Mouse (Mus musculus) right cerebral cortex, adult 18-20 months (tissue): ENCODE measurements at regions not wholly inside any gene's neighbourhood (a gene's known extent, or its start where the extent isn't known, plus 50 kb on each side); places are given as distances from the start of the nearest gene placed in this dataset.

ENCODE experiments used
- DNase-seq: peaks from one replicate; pipeline ENCODE4 v3.0.0; 2022; ENCODE audit warnings: mixed read lengths

DNA sequence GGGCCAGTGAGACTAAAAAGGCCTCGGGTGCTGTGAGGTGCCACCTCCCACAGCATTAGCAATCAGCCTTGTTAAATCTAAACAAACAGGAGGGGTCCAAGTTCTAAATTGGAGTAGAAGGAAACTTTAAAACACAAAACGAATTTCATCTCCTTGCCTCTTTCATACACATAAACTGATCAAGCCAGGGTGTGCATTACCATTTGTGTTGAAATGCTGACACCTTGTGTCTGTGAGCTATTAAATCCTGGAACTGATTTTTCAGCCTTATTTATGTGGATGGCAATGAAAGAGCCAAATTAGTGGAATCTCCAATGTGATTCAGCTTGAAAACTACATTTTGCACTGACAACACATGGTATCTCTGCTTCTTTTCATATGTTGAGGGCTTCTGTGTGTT is 114.8 kb downstream of the Pcsk1 start:
- DNase-seq, result peak; percentile 5

DNA sequence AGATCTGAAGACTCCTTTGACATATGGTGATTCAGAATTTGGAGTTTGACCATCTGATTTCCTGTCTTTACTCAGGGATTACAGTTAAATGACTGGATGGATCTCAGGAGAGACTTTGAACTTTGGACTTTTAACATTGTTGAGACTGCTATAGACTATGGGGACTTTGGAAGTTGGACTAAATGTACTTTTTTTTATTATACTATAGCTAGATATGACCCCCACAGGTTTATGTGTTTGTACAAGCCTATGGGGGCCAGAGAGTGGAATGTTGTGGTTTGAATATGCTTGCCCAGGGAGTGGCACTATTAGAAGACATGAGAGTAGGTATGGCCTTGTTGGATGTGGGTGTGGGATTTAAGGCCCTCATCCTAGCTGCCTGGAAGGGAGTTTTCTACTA is 134.3 kb downstream of the Pcsk1 start:
- no peak for DNase-seq

DNA sequence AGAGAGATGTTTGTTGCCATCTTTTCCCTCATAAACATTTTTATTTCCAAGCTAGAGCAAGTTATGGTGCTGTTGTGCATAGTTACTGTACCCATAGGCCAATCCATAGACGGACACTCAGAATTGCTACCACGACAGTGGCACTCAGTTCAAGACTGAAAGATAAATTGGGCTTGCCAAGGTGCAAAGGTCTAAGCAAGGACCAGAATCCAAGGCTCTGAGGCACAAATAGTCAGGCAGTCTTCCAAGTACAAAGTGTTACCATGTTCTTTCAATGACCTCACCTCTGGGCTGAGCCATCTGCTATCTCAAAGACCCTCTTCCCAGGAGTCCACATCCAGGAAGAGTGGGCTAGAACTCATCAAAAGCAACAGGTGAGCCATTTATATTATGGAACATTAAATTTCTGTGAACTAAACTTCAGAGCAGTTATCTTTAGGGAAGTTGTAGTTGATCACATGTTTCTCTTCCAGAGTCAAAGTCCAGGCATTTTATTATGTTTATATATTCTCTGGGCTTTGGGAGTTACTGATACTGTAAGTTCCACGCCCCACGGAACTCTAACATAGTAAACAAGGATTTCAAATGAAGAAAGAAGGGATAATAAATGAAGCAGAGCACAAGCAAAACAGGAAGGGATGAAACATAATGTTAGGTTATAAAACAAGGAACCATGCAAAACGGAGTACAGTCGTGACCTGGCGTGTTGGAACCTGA is 136.1 kb downstream of the Pcsk1 start:
- no peak for DNase-seq

DNA sequence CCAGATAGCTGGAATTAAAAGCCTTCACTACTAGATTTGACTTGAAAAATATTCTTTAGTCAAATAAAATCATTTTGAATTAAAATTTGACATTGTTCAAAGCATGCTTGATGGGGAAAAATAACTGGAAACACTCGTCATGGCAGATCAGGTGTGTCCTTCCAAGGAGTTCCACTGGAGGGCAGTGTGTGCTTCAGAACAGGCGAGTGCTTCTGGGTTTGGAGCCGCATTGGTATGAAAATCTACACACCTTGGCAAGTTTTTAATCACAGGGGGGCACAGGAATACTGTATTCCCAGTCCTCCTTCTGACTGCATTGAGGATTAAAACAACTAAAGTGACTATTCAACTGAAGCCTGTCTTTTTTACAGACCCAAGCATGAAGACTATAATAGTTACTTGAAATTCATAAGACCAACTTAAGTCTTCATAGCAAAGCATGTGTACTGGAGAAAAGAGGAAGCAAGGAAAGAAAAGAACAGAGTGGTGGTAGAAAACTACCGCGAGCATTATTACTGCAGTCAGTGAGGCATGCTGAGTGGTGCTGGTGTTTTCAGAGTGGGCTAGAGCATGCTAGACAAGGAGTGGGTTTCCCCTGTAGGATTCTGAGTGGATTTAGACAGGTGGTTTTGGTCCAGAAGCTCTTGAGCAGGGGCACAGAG is 138.1 kb downstream of the Pcsk1 start:
- DNase-seq, result peak; percentile 51

DNA sequence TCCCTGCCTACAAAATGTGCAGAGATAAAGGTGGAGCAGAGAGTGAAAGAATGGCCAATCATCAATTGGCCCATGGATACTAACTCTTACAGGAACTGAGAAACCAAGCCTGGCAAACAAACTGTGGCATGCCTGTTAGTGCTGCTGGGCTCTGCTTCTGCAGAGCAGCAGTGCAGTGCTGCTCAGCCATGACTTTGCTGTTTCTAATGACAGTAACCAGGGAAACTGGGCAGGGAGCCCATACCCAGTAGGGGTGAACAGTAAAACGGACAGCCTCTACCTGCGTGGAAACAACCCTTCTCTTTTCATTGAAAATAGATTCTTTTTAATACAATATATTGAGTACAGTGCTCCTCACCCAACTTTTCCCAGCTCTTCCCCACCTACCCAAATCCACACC is 146.8 kb downstream of the Pcsk1 start:
- DNase-seq, result no peak
